Mouse (Mus musculus): Measurements from ENCODE around the gene Add1. TPM values are rescaled to one million over a fixed set of nuclear protein-coding genes. Genes with fewer than 3 reads are reported as not detected.
"Not testable (repeated sequence)": the region's sequence is repeated elsewhere in the genome, so short reads cannot be mapped to it uniquely, and the experiment has no call there.

Add1 gene
- polyA plus RNA-seq, 1 experiment from 2014 or later: 217 TPM

- not testable (repeated sequence) for H3K9ac ChIP-seq (replicated peaks; ENCODE audit: low read length); H3K27me3 ChIP-seq (ENCODE audit: insufficient read depth, low read length); H3K4me2 ChIP-seq (replicated peaks; ENCODE audit: low read depth, low read length); H3K4me1 ChIP-seq (ENCODE audit: insufficient read depth, low read length); H3K27ac ChIP-seq (ENCODE audit: low read length); ATAC-seq (ENCODE audit: low FRiP score, low TSS enrichment); H3K9me3 ChIP-seq (ENCODE audit: low read length); H3K4me3 ChIP-seq (ENCODE audit: low read length); H3K36me3 ChIP-seq (ENCODE audit: insufficient read depth, low read length)
- 86% methylated on average over 5 of the region's 5 CpGs for WGBS
Observed at GRCm38 (mm10) chr5:34592224-34592623, 18.8 kb downstream of the Add1 start.

GRCm38 (mm10) chr5:34592666-34593065, 19.2 kb downstream of the Add1 start:
- H3K4me3 ChIP-seq (ENCODE audit: low read length): no peak overlapping the region
- H3K36me3 ChIP-seq (ENCODE audit: insufficient read depth, low read length): peaks cover 6% of the 10 kb centered on the region
- H3K27ac ChIP-seq (ENCODE audit: low read length): no peak overlapping the region
- ATAC-seq (ENCODE audit: low FRiP score, low TSS enrichment): no peak
- no peak overlapping the region for H3K4me2 ChIP-seq (replicated peaks; ENCODE audit: low read depth, low read length)
- H3K27me3 ChIP-seq (ENCODE audit: insufficient read depth, low read length): no peaks in the 10 kb centered on the region
- no peaks in the 10 kb centered on the region for H3K9me3 ChIP-seq (ENCODE audit: low read length)
- WGBS: 94% methylated on average over 6 of the region's 6 CpGs
- no peak overlapping the region for H3K9ac ChIP-seq (replicated peaks; ENCODE audit: low read length)
- 0 out of 2 replicates have a peak, but pooled peaks cover 6% of the 10 kb centered on the region for H3K4me1 ChIP-seq (ENCODE audit: insufficient read depth, low read length)

DNA sequence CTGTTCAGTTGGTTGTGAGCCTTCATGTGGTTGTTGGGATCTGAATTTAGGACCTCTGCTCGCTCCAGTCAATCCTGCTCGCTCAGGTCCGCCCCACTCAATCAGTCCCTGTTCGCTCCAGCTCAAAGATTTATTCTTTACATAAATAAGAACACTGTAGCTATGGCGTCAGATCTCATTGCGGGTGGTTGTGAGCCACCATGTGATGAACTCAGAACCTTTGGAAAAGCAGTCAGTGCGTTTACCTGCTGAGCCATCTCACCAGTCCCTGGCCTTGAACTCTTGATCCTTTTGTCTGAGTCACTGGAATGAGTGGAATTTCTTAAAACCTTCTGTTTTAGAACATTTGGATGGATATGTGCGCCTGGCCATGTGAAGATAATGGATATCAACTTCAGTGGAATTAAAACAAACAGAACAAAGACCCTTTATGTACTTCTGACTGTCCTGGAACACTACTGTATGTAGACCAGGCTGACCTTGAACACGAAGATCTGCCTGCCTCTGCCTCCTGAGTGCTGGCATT, 19.8 kb downstream of the Add1 start:
- Histone ChIP-seq H3K27me3 (ENCODE audit: insufficient read depth, low read length) (no peaks in the 10 kb centered on the region), H3K4me2 (replicated peaks; ENCODE audit: low read depth, low read length) (no peak overlapping the region), H3K36me3 (ENCODE audit: insufficient read depth, low read length) (peaks cover 9% of the 10 kb centered on the region), H3K4me3 (ENCODE audit: low read length) (no peak overlapping the region), H3K4me1 (ENCODE audit: insufficient read depth, low read length) (0 out of 2 replicates have a peak, but pooled peaks cover 6% of the 10 kb centered on the region), H3K9ac (replicated peaks; ENCODE audit: low read length) (no peak overlapping the region), H3K9me3 (ENCODE audit: low read length) (no peaks in the 10 kb centered on the region), H3K27ac (ENCODE audit: low read length) (no peak overlapping the region)
- ATAC-seq (ENCODE audit: low FRiP score, low TSS enrichment): no peak
- WGBS: 96% methylated on average over 9 of the region's 9 CpGs

DNA sequence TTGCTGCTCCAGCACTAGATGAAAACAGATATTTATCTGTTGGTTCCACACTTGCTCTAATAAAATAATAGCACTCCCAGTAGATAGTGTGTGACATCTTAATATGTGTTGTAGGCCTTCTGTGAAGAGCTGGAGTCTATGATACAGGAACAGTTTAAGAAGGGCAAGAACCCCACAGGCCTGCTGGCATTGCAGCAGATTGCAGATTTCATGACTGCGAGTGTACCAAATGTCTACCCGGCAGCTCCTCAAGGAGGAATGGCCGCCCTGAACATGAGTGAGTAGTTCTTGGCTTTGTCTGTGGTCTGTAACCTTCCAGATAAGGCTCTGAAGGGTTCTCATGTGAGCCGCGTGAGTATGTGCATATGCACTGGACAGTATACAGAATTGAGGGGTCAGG, 31.1 kb downstream of the Add1 start:
- H3K27ac ChIP-seq (ENCODE audit: low read length): no peak overlapping the region
- H3K4me1 ChIP-seq (ENCODE audit: insufficient read depth, low read length): no peaks in the 10 kb centered on the region
- WGBS: 97% methylated on average over 5 of the region's 5 CpGs
- H3K27me3 ChIP-seq (ENCODE audit: insufficient read depth, low read length): no peaks in the 10 kb centered on the region
- no peaks in the 10 kb centered on the region for H3K9me3 ChIP-seq (ENCODE audit: low read length)
- no peak overlapping the region for H3K9ac ChIP-seq (replicated peaks; ENCODE audit: low read length)
- ATAC-seq (ENCODE audit: low FRiP score, low TSS enrichment): no peak
- no peak overlapping the region for H3K4me3 ChIP-seq (ENCODE audit: low read length)
- H3K36me3 ChIP-seq (ENCODE audit: insufficient read depth, low read length): peaks cover 35% of the 10 kb centered on the region
- H3K4me2 ChIP-seq (replicated peaks; ENCODE audit: low read depth, low read length): no peak overlapping the region

GRCm38 (mm10) chr5:34607100-34607880, 33.8 kb downstream of the Add1 start:
- WGBS: 93% methylated on average over 8 of the region's 8 CpGs
- H3K4me3 ChIP-seq (ENCODE audit: low read length): no peak overlapping the region
- H3K27ac ChIP-seq (ENCODE audit: low read length): no peak overlapping the region
- no peaks in the 10 kb centered on the region for H3K27me3 ChIP-seq (ENCODE audit: insufficient read depth, low read length)
- H3K9ac ChIP-seq (replicated peaks; ENCODE audit: low read length): no peak overlapping the region
- no peak for ATAC-seq (ENCODE audit: low FRiP score, low TSS enrichment)
- H3K36me3 ChIP-seq (ENCODE audit: insufficient read depth, low read length): peaks cover 42% of the 10 kb centered on the region
- no peaks in the 10 kb centered on the region for H3K4me1 ChIP-seq (ENCODE audit: insufficient read depth, low read length)
- no peak overlapping the region for H3K4me2 ChIP-seq (replicated peaks; ENCODE audit: low read depth, low read length)
- no peaks in the 10 kb centered on the region for H3K9me3 ChIP-seq (ENCODE audit: low read length)

DNA sequence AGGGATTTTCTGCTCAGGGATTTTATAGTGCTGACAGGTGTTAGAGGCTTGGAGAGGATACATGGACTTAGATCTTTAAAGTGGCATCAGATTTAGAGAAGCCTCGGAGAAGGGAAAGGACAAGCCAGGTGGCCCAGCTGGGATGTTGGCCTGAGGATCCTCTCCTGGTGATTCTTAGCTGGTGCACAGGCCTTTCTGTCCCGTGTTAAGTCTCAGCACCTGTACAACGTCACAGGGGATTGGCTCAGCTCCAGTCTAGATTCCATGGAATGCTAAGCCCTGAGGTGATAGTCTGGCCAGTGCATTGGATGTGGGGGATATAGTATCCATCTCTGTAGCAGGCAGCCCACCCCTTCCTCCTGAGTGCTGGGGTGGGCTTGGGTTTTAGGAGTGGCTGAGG, 34.8 kb downstream of the Add1 start:
- WGBS: 83% methylated on average over 3 of the region's 3 CpGs
- no peak overlapping the region for H3K4me2 ChIP-seq (replicated peaks; ENCODE audit: low read depth, low read length)
- H3K9ac ChIP-seq (replicated peaks; ENCODE audit: low read length): no peak overlapping the region
- H3K27ac ChIP-seq (ENCODE audit: low read length): no peak overlapping the region
- H3K27me3 ChIP-seq (ENCODE audit: insufficient read depth, low read length): no peaks in the 10 kb centered on the region
- no peaks in the 10 kb centered on the region for H3K4me1 ChIP-seq (ENCODE audit: insufficient read depth, low read length)
- H3K4me3 ChIP-seq (ENCODE audit: low read length): no peak overlapping the region
- no peak for ATAC-seq (ENCODE audit: low FRiP score, low TSS enrichment)
- H3K36me3 ChIP-seq (ENCODE audit: insufficient read depth, low read length): peaks cover 43% of the 10 kb centered on the region
- no peaks in the 10 kb centered on the region for H3K9me3 ChIP-seq (ENCODE audit: low read length)

GRCm38 (mm10) chr5:34609966-34610365, 36.5 kb downstream of the Add1 start:
- H3K27me3 ChIP-seq (ENCODE audit: insufficient read depth, low read length): no peaks in the 10 kb centered on the region
- ATAC-seq (ENCODE audit: low FRiP score, low TSS enrichment): no peak
- no peaks in the 10 kb centered on the region for H3K9me3 ChIP-seq (ENCODE audit: low read length)
- no peak overlapping the region for H3K4me3 ChIP-seq (ENCODE audit: low read length)
- H3K4me2 ChIP-seq (replicated peaks; ENCODE audit: low read depth, low read length): no peak overlapping the region
- whole genome bisulfite sequencing: 89% methylated on average over 4 of the region's 4 CpGs
- no peak overlapping the region for H3K9ac ChIP-seq (replicated peaks; ENCODE audit: low read length)
- peaks cover 52% of the 10 kb centered on the region for H3K36me3 ChIP-seq (ENCODE audit: insufficient read depth, low read length)
- H3K27ac ChIP-seq (ENCODE audit: low read length): no peak overlapping the region
- H3K4me1 ChIP-seq (ENCODE audit: insufficient read depth, low read length): no peaks in the 10 kb centered on the region

GRCm38 (mm10) chr5:34632996-34633395, 59.5 kb downstream of the Add1 start:
- no peaks in the 10 kb centered on the region for H3K9me3 ChIP-seq (ENCODE audit: low read length)
- H3K27me3 ChIP-seq (ENCODE audit: insufficient read depth, low read length): no peaks in the 10 kb centered on the region
- 96% methylated on average over 2 of the region's 2 CpGs for WGBS
- no peak overlapping the region for H3K4me2 ChIP-seq (replicated peaks; ENCODE audit: low read depth, low read length)
- no peak overlapping the region for H3K4me3 ChIP-seq (ENCODE audit: low read length)
- H3K9ac ChIP-seq (replicated peaks; ENCODE audit: low read length): no peak overlapping the region
- H3K27ac ChIP-seq (ENCODE audit: low read length): no peak overlapping the region
- no peak for ATAC-seq (ENCODE audit: low FRiP score, low TSS enrichment)
- peaks cover 11% of the 10 kb centered on the region for H3K4me1 ChIP-seq (ENCODE audit: insufficient read depth, low read length)
- H3K36me3 ChIP-seq (ENCODE audit: insufficient read depth, low read length): peaks cover 58% of the 10 kb centered on the region

DNA sequence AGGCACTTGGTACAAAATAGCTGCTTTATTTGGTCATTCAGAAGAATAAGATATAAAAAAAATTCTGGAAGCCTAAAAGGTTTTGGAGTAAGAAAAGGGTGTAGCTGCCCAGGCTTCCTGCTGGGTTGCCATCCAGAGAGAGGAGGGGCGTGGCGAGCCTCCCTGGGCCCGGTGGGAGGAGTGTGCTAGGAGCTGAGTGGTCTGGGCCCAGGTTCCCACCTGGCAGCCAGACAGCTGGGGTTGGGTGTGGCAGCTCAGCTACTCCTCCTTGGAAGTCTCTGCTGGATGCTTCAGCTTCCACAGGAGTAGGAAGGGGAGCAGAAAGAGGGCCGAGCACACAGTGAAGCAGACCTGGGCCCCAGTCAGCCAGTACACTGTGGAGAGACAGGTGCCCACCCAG, 60.2 kb downstream of the Add1 start:
- H3K4me3 ChIP-seq (ENCODE audit: low read length): no peak overlapping the region
- H3K27me3 ChIP-seq (ENCODE audit: insufficient read depth, low read length): no peaks in the 10 kb centered on the region
- H3K4me2 ChIP-seq (replicated peaks; ENCODE audit: low read depth, low read length): no peak overlapping the region
- no peak overlapping the region for H3K27ac ChIP-seq (ENCODE audit: low read length)
- ATAC-seq (ENCODE audit: low FRiP score, low TSS enrichment): no peak
- no peak overlapping the region for H3K9ac ChIP-seq (replicated peaks; ENCODE audit: low read length)
- H3K9me3 ChIP-seq (ENCODE audit: low read length): no peaks in the 10 kb centered on the region
- 62% methylated on average over 4 of the region's 4 CpGs for WGBS
- peaks cover 11% of the 10 kb centered on the region for H3K4me1 ChIP-seq (ENCODE audit: insufficient read depth, low read length)
- peaks cover 58% of the 10 kb centered on the region for H3K36me3 ChIP-seq (ENCODE audit: insufficient read depth, low read length)

DNA sequence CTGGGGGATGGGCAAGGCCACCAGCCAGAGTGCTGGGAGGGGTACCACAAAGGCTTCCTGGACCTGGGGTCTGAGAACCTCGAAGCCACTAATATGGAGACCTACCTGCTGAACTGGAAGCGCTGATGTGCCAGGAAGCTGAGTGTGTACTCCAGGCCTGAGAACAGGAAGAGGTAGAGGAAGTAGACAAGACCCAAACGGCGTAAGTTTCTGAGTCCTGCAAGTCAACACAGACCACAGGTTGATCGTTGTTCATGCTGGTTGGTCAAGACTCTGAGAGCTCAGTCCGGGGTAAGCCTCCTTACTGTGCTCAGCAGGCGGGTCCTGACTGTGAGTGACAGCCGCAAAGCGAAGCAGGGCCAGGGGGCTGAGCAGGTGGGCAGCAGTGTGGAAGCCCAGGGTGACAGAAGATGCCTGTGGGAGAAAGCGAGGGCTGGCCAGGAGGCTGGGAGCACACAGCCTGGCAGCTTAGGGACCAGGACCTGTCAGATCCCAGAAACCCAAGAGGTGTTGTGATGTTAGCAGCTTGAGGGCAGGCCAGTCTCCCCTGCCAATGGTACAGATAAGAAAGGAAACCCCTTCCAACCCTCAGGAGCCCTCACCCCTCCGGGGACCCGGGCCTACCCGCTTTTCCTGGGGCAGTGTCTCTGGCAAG, 61.4 kb downstream of the Add1 start:
- no peak overlapping the region for H3K4me3 ChIP-seq (ENCODE audit: low read length)
- no peak overlapping the region for H3K9ac ChIP-seq (replicated peaks; ENCODE audit: low read length)
- no peak overlapping the region for H3K4me2 ChIP-seq (replicated peaks; ENCODE audit: low read depth, low read length)
- H3K27me3 ChIP-seq (ENCODE audit: insufficient read depth, low read length): no peaks in the 10 kb centered on the region
- H3K9me3 ChIP-seq (ENCODE audit: low read length): no peaks in the 10 kb centered on the region
- peaks cover 11% of the 10 kb centered on the region for H3K4me1 ChIP-seq (ENCODE audit: insufficient read depth, low read length)
- no peak for ATAC-seq (ENCODE audit: low FRiP score, low TSS enrichment)
- peaks cover 59% of the 10 kb centered on the region for H3K36me3 ChIP-seq (ENCODE audit: insufficient read depth, low read length)
- 90% methylated on average over 13 of the region's 13 CpGs for WGBS
- no peak overlapping the region for H3K27ac ChIP-seq (ENCODE audit: low read length)
